Mouse (Mus musculus) MEL (cell line): ENCODE data around the gene Slc46a2.

Source experiments
- CHD1 ChIP-seq: IDR thresholded peaks from 2 replicates; pipeline ENCODE4 v1.6.1; 2012; ENCODE audit warnings: low read depth, mild to moderate bottlenecking, inconsistent platforms, low read length, improper control_type of control experiment
- CTCF ChIP-seq, 3 experiments: IDR thresholded peaks in 2 of 3; conservative IDR thresholded peaks in 1 of 3; 2 replicates each; pipeline ENCODE4 v1.5.1; 2011 to 2012; ENCODE audit warnings: low read length in 3 of 3, low read depth in 2 of 3, mild to moderate bottlenecking in 2 of 3, improper control_type of control experiment in 1 of 3, inconsistent platforms in 1 of 3, mixed read lengths in 1 of 3, moderate library complexity in 1 of 3; ENCODE audit not compliant: control insufficient read depth in 1 of 3, insufficient read depth in 1 of 3, poor library complexity in 1 of 3, severe bottlenecking in 1 of 3
- EP300 ChIP-seq, 2 experiments: IDR thresholded peaks; 2 replicates each; pipeline ENCODE4 v1.6.1; 2011; ENCODE audit warnings: improper control_type of control experiment in 2 of 2, low read length in 2 of 2, low read depth in 1 of 2, mild to moderate bottlenecking in 1 of 2
- POLR2A ChIP-seq, 2 experiments: IDR thresholded peaks; 2 replicates each; pipeline ENCODE4 v1.6.1; 2011 to 2012; ENCODE audit warnings: low read length in 2 of 2, mild to moderate bottlenecking in 2 of 2, control low read depth in 1 of 2, improper control_type of control experiment in 1 of 2, low read depth in 1 of 2, moderate library complexity in 1 of 2; ENCODE audit not compliant: control insufficient read depth in 1 of 2, insufficient read depth in 1 of 2, poor library complexity in 1 of 2
- ZNF384 ChIP-seq: IDR thresholded peaks from 2 replicates; pipeline ENCODE4 v1.6.1; 2012; ENCODE audit warnings: low read depth, mild to moderate bottlenecking, inconsistent platforms, low read length, improper control_type of control experiment

- TF ChIP-seq ZNF384 (no peak), POLR2A (IDR thresholded peaks at IDR 0.05; ENCODE audit: control insufficient read depth in 1 of 2, insufficient read depth in 1 of 2, low read depth in 1 of 2, low read length in 2 of 2, poor library complexity in 1 of 2) (no peak), CTCF (IDR thresholded peaks at IDR 0.05 in 2 of 3, conservative IDR thresholded peaks at IDR 0.05 in 1 of 3; ENCODE audit: control insufficient read depth in 1 of 3, insufficient read depth in 1 of 3, low read depth in 2 of 3, low read length in 3 of 3, poor library complexity in 1 of 3, severe bottlenecking in 1 of 3) (no peak), EP300 (IDR thresholded peaks at IDR 0.05; ENCODE audit: low read depth in 1 of 2, low read length in 2 of 2) (no peak), CHD1 (no peak)
Measured at GRCm38 (mm10) chr4:59925082-59925481, 10.2 kb upstream of the Slc46a2 start.
